Mouse (Mus musculus) 3T3-L1 (cell line): Measurements from ENCODE around the gene Fbxo24.

ENCODE experiments used
- DNase-seq: peaks from one replicate; pipeline ENCODE4 v3.0.0-alpha.2; 2015; ENCODE audit warnings: low read depth, low spot score

Gene Fbxo24

GRCm38 (mm10) chr5:137642886-137643285 is 14.1 kb upstream of the Fbxo24 start:
- no peak for DNase-seq

GRCm38 (mm10) chr5:137641054-137641453 is 12.3 kb upstream of the Fbxo24 start, which contains the start of gene Sap25:
Gene Sap25 (plus strand): TSS chr5:137641334.
- DNase-seq, result no peak

- DNase-seq, result no peak
These were observed 10.7 kb upstream of the Fbxo24 start for GRCm38 (mm10) chr5:137639472-137639871.

GRCm38 (mm10) chr5:137633397-137634084 is 4.7 kb upstream of the Fbxo24 start:
- DNase-seq, result no peak

GRCm38 (mm10) chr5:137631591-137631990 is 2.8 kb upstream of the Fbxo24 start:
- no peak for DNase-seq

GRCm38 (mm10) chr5:137631171-137631570 is 2.4 kb upstream of the Fbxo24 start:
- no peak for DNase-seq

- peak; percentile 56 for DNase-seq
These were observed 1.8 kb upstream of the Fbxo24 start for GRCm38 (mm10) chr5:137630602-137631001.

- DNase-seq, result peak; percentile 64
These were observed 1.2 kb upstream of the Fbxo24 start for GRCm38 (mm10) chr5:137629906-137630545.

GRCm38 (mm10) chr5:137629306-137629721 is 512 bp upstream of the Fbxo24 start:
- DNase-seq, result no peak

GRCm38 (mm10) chr5:137627991-137628390 is 811 bp downstream of the Fbxo24 start:
- DNase-seq, result peak; percentile 75

- DNase-seq, result no peak
These were observed 4.8 kb downstream of the Fbxo24 start for GRCm38 (mm10) chr5:137623937-137624530.

GRCm38 (mm10) chr5:137615347-137615746 is 13.5 kb downstream of the Fbxo24 start:
- peak; percentile 33 for DNase-seq

GRCm38 (mm10) chr5:137614921-137615320 is 13.9 kb downstream of the Fbxo24 start:
- DNase-seq, result peak; percentile 50

GRCm38 (mm10) chr5:137613550-137613949 is 15.3 kb downstream of the Fbxo24 start, which contains the start of gene Pcolce:
Gene Pcolce (minus strand): TSS chr5:137613784.
- peak; percentile 98 for DNase-seq

GRCm38 (mm10) chr5:137613076-137613475 is 15.7 kb downstream of the Fbxo24 start:
- DNase-seq, result no peak

GRCm38 (mm10) chr5:137611245-137611602 is 17.6 kb downstream of the Fbxo24 start:
- peak; percentile 96 for DNase-seq

- DNase-seq, result peak; percentile 98
These were observed 18.1 kb downstream of the Fbxo24 start for GRCm38 (mm10) chr5:137610548-137611244.

GRCm38 (mm10) chr5:137610056-137610455 is 18.7 kb downstream of the Fbxo24 start:
- peak; percentile 56 for DNase-seq

- DNase-seq, result no peak
These were observed 19.5 kb downstream of the Fbxo24 start for GRCm38 (mm10) chr5:137609292-137609691.

- no peak for DNase-seq
These were observed 20.1 kb downstream of the Fbxo24 start for GRCm38 (mm10) chr5:137608654-137609190.

- no peak for DNase-seq
These were observed 20.7 kb downstream of the Fbxo24 start for GRCm38 (mm10) chr5:137607860-137608653.
